Comparison of ENCODE assay signal across 9 mouse cellular contexts in the genomic region with DNA sequence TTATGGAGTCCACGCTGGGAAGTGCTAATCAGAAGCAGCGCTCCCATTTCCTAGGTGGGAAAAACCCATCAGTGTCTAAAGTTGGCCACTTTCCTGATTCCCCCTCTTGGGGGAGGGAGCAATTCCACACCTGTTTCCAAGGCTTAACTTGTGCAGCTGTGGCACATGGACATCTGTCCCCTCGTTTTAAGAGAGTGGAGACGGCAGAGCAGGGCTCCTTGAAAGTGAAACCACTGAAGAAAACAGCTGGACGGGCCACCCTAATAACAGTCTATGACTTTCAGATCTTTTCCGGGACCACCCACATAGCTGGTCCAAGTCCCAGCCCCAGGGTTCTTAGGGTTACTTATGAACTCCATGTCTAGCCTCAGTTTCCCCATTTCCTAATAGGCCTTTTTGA.
A peak's percentile ranks its signal among the peaks of the same experiment; 100 is the strongest.
DNase-seq lines count a peak whose midpoint lies in the region; ATAC-seq and TF ChIP-seq lines count a peak whose summit lies in the region.
"Had no signal": no experiment of that assay in that cellular context is flagged by ENCODE, and none has a peak within 500 bp of the region (broad histone marks: within the 10 kb centered on the region; RNA-seq: fewer than 3 reads in every experiment).

No protein-coding gene starts in this region.

- H3K9me3 ChIP-seq in heart, embryonic 11.5 days (replicated peaks; ENCODE audit: control insufficient read depth, low read length) = no peaks in the 10 kb centered on the region

- no peak for TF ChIP-seq CTCF in layer of hippocampus, adult 2 months (conservative IDR thresholded peaks at IDR 0.05)

- ATAC-seq in heart, embryonic 11.5 days (replicated peaks; ENCODE audit: insufficient number of reproducible peaks, low FRiP score, low TSS enrichment) = no peak

- H3K27ac ChIP-seq in heart, embryonic 11.5 days (ENCODE audit: low read depth, low read length) = peak overlapping the region; percentile 59
- H3K27ac ChIP-seq in layer of hippocampus, adult 2 months = no peak overlapping the region; the same call in 1 of the 2 replicates

- peaks cover 24% of the 10 kb centered on the region for H3K4me1 ChIP-seq in heart, embryonic 11.5 days (ENCODE audit: control insufficient read depth, insufficient read depth, low read length)

- peak; percentile 23 for DNase-seq in urinary bladder, postnatal 14 days (ENCODE audit: low spot score)
- DNase-seq in urinary bladder, postnatal 36 days (ENCODE audit: low spot score in 2 of 2) = no peak
- peak; percentile 38 to 60 for DNase-seq in kidney, postnatal 4 days
- DNase-seq in thymus, adult 18-20 months = no peak
- DNase-seq in natural killer cell, adult 2 months (ENCODE audit: low spot score in 2 of 2) = no peak
- DNase-seq in adrenal gland, adult (ENCODE audit: inconsistent age in 2 of 2, low spot score in 1 of 2) = no peak
- DNase-seq in layer of hippocampus, adult 2 months (ENCODE audit: low spot score in 2 of 2) = no peak
- DNase-seq: retina, postnatal 1 day had no signal

- WGBS in heart, embryonic 11.5 days (ENCODE audit: insufficient replicate concordance) = 38% methylated on average over 6 of the region's 6 CpGs

- H3K36me3 ChIP-seq in heart, embryonic 11.5 days (ENCODE audit: control insufficient read depth, insufficient read depth, low read length) = no peaks in the 10 kb centered on the region

- no peaks in the 10 kb centered on the region for H3K27me3 ChIP-seq in heart, embryonic 11.5 days (ENCODE audit: control insufficient read depth, insufficient read depth, low read length)

- no peak overlapping the region for H3K4me3 ChIP-seq in heart, embryonic 11.5 days (ENCODE audit: low read depth, low read length)
- H3K4me3 ChIP-seq in layer of hippocampus, adult 2 months = no peak overlapping the region

- H3K4me2 ChIP-seq in heart, embryonic 11.5 days = peak overlapping the region; percentile 16

- H3K9ac ChIP-seq in heart, embryonic 11.5 days (ENCODE audit: low read depth, low read length) = no peak overlapping the region; the same call in 1 of the 2 replicates

Comparison
In these comparisons a context has a peak if more than half of its experiments do, and no peak if none do; other contexts are left out.
1. DNase-seq: peak in urinary bladder, postnatal 14 days (single experiment) and kidney, postnatal 4 days (2 of 2); none in urinary bladder, postnatal 36 days (0 of 2), thymus, adult 18-20 months (0 of 2), natural killer cell, adult 2 months (0 of 2), adrenal gland, adult (0 of 2) and layer of hippocampus, adult 2 months (0 of 2).